Mouse (Mus musculus): ENCODE data around the gene Lrmda. TPM values are rescaled to one million over a fixed set of nuclear protein-coding genes. Genes with fewer than 3 reads are reported as not detected.

The Lrmda gene
- total and polyA plus RNA-seq, 2 experiments from 2014 or later = 0.18 TPM; not detected in 1

DNA sequence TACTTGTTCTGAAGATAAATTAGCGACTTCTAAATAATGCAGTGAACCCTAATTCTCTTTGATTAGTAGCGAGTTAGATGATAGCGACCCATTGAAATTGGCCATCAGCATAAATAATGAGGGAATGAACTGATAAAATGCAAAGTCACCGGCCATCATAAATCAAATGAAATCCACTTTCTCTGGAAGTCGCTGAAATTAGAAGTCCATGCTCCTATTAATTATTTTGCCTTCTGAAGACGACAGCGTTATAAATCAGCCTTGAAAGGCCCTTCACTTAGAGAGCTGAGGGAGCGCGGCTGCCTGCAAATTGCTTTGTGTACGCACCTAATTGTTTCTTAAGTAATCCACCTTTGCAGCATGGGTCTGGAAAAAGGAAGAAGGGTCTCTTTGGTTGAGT, 374.1 kb downstream of the Lrmda start:
- H3K36me3 ChIP-seq (ENCODE audit: insufficient read depth) = no peaks in the 10 kb centered on the region
- H3K9me3 ChIP-seq (ENCODE audit: low read length) = no peaks in the 10 kb centered on the region
- H3K4me2 ChIP-seq (ENCODE audit: low read depth) = no peak overlapping the region
- TF ChIP-seq CTCF (IDR thresholded peaks at IDR 0.05; ENCODE audit: low read depth) = no peak
- H3K4me1 ChIP-seq (ENCODE audit: insufficient read depth) = no peaks in the 10 kb centered on the region
- H3K27ac ChIP-seq (ENCODE audit: low read depth, low read length) = no peak overlapping the region
- WGBS = 80% methylated on average over 10 of the region's 10 CpGs
- ATAC-seq (no peak), DNase-seq (no peak)
- no peak overlapping the region for H3K4me3 ChIP-seq (ENCODE audit: low read depth, low read length)
- H3K9ac ChIP-seq = no peak overlapping the region
- H3K27me3 ChIP-seq (ENCODE audit: insufficient read depth, low read length) = no peaks in the 10 kb centered on the region

- Histone ChIP-seq H3K27me3 (ENCODE audit: insufficient read depth, low read length) (no peaks in the 10 kb centered on the region), H3K4me2 (ENCODE audit: low read depth) (no peak overlapping the region), H3K4me3 (ENCODE audit: low read depth, low read length) (no peak overlapping the region), H3K27ac (ENCODE audit: low read depth, low read length) (no peak overlapping the region), H3K4me1 (ENCODE audit: insufficient read depth) (no peaks in the 10 kb centered on the region), H3K9ac (no peak overlapping the region), H3K9me3 (ENCODE audit: low read length) (no peaks in the 10 kb centered on the region), H3K36me3 (ENCODE audit: insufficient read depth) (no peaks in the 10 kb centered on the region)
- 34% methylated on average over 4 of the region's 4 CpGs for WGBS
- TF ChIP-seq CTCF (IDR thresholded peaks at IDR 0.05; ENCODE audit: low read depth) = no peak
- DNase-seq (no peak), ATAC-seq (no peak)
These were observed 382.9 kb downstream of the Lrmda start for GRCm38 (mm10) chr14:22402411-22402810.

DNA sequence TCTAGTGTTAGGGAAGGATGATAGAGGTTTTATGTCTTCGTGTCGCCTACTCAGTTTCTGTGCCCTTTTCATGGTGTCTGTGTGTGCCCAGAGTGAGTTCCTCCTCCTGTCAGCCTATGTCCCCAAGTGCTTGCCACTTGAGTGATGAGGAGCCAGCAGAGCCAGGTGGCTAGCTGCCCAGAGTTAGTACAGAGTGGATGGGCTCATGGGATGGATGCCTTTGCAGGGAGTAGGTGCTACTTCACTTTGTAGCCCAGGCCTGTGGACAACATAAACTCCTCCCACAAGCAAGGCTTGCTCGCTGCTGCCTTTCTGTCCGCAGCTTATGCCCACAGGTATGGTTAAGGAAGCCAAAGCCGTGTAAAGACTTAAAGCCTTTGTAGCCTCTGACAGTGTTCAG, 387.1 kb downstream of the Lrmda start:
- no peak overlapping the region for H3K4me2 ChIP-seq (ENCODE audit: low read depth)
- no peak for ATAC-seq
- H3K4me3 ChIP-seq (ENCODE audit: low read depth, low read length) = no peak overlapping the region
- TF ChIP-seq CTCF (IDR thresholded peaks at IDR 0.05; ENCODE audit: low read depth) = no peak
- no peaks in the 10 kb centered on the region for H3K9me3 ChIP-seq (ENCODE audit: low read length)
- H3K27me3 ChIP-seq (ENCODE audit: insufficient read depth, low read length) = no peaks in the 10 kb centered on the region
- H3K4me1 ChIP-seq (ENCODE audit: insufficient read depth) = no peaks in the 10 kb centered on the region
- no peak for DNase-seq
- H3K36me3 ChIP-seq (ENCODE audit: insufficient read depth) = no peaks in the 10 kb centered on the region
- 80% methylated on average over 5 of the region's 5 CpGs for WGBS
- no peak overlapping the region for H3K27ac ChIP-seq (ENCODE audit: low read depth, low read length)
- no peak overlapping the region for H3K9ac ChIP-seq

- Histone ChIP-seq H3K9ac (no peak overlapping the region), H3K4me1 (ENCODE audit: insufficient read depth) (no peaks in the 10 kb centered on the region), H3K4me3 (ENCODE audit: low read depth, low read length) (no peak overlapping the region), H3K4me2 (ENCODE audit: low read depth) (no peak overlapping the region), H3K36me3 (ENCODE audit: insufficient read depth) (no peaks in the 10 kb centered on the region), H3K9me3 (ENCODE audit: low read length) (no peaks in the 10 kb centered on the region), H3K27ac (ENCODE audit: low read depth, low read length) (no peak overlapping the region), H3K27me3 (ENCODE audit: insufficient read depth, low read length) (no peaks in the 10 kb centered on the region; the same call in 1 of the 2 replicates)
- DNase-seq (no peak), ATAC-seq (no peak)
- 87% methylated on average over 1 of the region's 1 CpGs for WGBS
- TF ChIP-seq CTCF (IDR thresholded peaks at IDR 0.05; ENCODE audit: low read depth) = no peak
These were observed 391.3 kb downstream of the Lrmda start for GRCm38 (mm10) chr14:22410826-22411225.

DNA sequence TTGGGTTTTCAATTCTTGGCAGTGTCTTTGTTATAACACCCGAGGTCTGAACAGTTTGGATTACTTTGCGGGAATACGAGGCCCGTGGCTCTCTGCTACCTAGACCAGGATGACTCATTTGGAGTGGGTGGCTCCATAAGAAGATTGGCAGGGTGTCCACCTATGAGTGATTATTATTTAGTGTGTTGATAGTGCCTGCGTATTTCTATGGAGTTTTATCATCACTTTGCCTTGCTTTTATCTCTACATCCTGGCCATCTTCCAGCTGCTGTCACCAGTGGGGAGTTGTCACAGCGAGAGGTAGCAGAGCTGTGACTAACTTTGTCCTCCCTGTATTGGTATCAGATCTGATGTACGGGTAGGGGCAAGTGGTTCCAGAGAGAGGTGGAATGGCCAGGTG, 393.7 kb downstream of the Lrmda start:
- H3K9me3 ChIP-seq (ENCODE audit: low read length) = no peaks in the 10 kb centered on the region
- no peak overlapping the region for H3K9ac ChIP-seq
- no peak for TF ChIP-seq CTCF (IDR thresholded peaks at IDR 0.05; ENCODE audit: low read depth)
- DNase-seq (no peak), ATAC-seq (no peak)
- H3K4me3 ChIP-seq (ENCODE audit: low read depth, low read length) = no peak overlapping the region
- 54% methylated on average over 7 of the region's 7 CpGs for WGBS
- H3K36me3 ChIP-seq (ENCODE audit: insufficient read depth) = no peaks in the 10 kb centered on the region
- no peaks in the 10 kb centered on the region for H3K4me1 ChIP-seq (ENCODE audit: insufficient read depth)
- no peak overlapping the region for H3K4me2 ChIP-seq (ENCODE audit: low read depth)
- no peak overlapping the region for H3K27ac ChIP-seq (ENCODE audit: low read depth, low read length)
- no peaks in the 10 kb centered on the region; the same call in 1 of the 2 replicates for H3K27me3 ChIP-seq (ENCODE audit: insufficient read depth, low read length)

- Histone ChIP-seq H3K4me1 (ENCODE audit: insufficient read depth) (no peaks in the 10 kb centered on the region), H3K36me3 (ENCODE audit: insufficient read depth) (no peaks in the 10 kb centered on the region), H3K27me3 (ENCODE audit: insufficient read depth, low read length) (no peaks in the 10 kb centered on the region; the same call in 1 of the 2 replicates), H3K4me3 (ENCODE audit: low read depth, low read length) (no peak overlapping the region), H3K9me3 (ENCODE audit: low read length) (no peaks in the 10 kb centered on the region), H3K9ac (no peak overlapping the region), H3K4me2 (ENCODE audit: low read depth) (no peak overlapping the region), H3K27ac (ENCODE audit: low read depth, low read length) (no peak overlapping the region)
- ATAC-seq (no peak), DNase-seq (no peak)
- WGBS = 88% methylated on average over 3 of the region's 3 CpGs
- TF ChIP-seq CTCF (IDR thresholded peaks at IDR 0.05; ENCODE audit: low read depth) = no peak
These were observed 398.2 kb downstream of the Lrmda start for GRCm38 (mm10) chr14:22417706-22418105.

DNA sequence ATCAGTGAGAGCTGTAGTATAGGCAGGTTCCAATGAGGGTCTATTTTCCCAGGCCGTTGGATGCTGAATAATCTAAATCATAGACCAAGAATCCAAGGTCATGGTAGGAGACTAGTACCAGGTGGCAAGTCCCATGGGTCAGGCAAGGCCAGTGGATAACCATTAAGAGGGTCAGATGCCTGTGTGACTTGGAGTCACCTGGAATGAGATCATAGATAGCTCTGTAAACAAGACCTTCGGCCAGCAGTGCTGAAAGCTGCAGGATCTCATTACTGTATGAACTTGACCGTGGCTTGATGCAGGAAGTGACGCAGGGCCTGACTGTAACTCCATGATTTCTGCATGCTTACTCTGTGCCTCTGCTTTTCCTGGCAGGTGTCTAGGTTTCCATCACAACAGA, 402.2 kb downstream of the Lrmda start:
- Histone ChIP-seq H3K4me2 (ENCODE audit: low read depth) (no peak overlapping the region), H3K36me3 (ENCODE audit: insufficient read depth) (no peaks in the 10 kb centered on the region), H3K27me3 (ENCODE audit: insufficient read depth, low read length) (peaks cover 5% of the 10 kb centered on the region; the same call in 1 of the 2 replicates), H3K4me1 (ENCODE audit: insufficient read depth) (no peaks in the 10 kb centered on the region), H3K27ac (ENCODE audit: low read depth, low read length) (no peak overlapping the region), H3K4me3 (ENCODE audit: low read depth, low read length) (no peak overlapping the region), H3K9ac (no peak overlapping the region), H3K9me3 (ENCODE audit: low read length) (no peaks in the 10 kb centered on the region)
- ATAC-seq (no peak), DNase-seq (no peak)
- 96% methylated on average over 4 of the region's 4 CpGs for WGBS
- TF ChIP-seq CTCF (IDR thresholded peaks at IDR 0.05; ENCODE audit: low read depth) = no peak
